Mouse (Mus musculus) lung, postnatal 14 days (tissue): ENCODE data around the gene Trnt1.

Experiments
- DNase-seq: peaks from one replicate; pipeline ENCODE4 v3.0.0; 2021

Gene Trnt1

GRCm38 (mm10) chr6:106791429-106791828, 22.5 kb downstream of the Trnt1 start:
- DNase-seq, result no peak

GRCm38 (mm10) chr6:106792486-106792885, 23.6 kb downstream of the Trnt1 start:
- no peak for DNase-seq

- no peak for DNase-seq
Measured at GRCm38 (mm10) chr6:106793088-106793487, 24.2 kb downstream of the Trnt1 start.

DNA sequence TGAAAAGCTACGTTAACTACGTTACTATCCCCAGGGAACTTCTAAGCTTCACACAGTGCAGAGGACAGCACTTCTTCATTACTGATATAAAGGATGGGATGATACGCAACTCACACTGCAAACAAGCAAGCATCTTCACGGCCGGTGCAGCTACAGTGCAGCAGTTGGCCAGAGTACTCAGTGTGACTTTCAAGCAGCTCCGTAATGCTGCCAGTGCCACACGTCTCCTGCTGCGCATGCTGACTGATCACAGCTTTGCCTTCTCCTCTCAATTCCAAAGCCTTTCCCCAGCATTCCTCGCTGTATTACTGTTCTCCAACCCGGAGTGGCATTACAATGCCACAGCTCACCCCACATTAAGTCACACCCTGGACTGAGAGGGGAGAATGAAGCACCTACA, 24.7 kb downstream of the Trnt1 start:
- DNase-seq, result no peak

- DNase-seq, result no peak
Measured at GRCm38 (mm10) chr6:106794094-106794814, 25.3 kb downstream of the Trnt1 start.

DNA sequence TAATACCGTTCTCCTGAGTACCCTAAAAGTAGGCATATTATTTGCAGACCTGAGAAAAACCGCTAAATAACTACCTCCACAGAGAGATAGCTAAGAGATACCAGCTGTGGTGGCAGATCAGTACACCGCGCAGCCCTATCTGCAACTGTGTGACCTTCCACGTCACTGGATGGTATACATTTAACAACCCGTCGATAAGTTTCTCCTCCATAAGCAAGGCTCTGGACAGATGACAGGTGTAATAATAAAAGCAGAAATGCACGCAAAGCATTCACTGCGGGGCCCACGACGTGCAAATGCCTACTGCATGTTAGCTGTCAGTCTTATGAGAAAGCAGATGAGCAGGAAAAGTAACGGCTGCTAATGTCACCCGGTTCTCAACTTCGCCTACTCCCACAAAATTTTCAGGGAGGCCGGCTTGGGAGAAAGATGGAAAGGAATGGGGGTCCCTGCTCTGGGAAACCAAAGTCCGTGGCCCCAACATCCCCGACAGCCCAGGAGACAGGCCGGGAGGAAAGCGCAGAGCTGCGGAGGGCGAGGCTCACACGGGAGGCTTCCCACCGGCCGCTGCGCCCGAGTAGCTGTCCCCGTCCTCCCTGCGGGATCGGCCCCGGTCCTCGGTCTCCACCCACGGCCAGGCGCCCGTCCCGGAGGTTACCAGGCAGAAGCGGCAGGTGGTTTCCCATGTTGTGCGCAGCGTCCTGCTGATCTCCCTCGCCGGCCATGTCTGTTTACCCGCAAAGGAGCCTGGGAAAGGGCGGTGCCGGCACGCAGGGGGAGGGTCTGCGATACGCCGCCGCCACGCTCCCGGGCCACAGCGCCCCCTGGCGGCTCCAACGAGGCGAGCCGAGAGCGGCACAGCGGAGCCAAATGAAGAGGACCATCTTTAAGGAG, 30.7 kb downstream of the Trnt1 start, which contains the start of gene Crbn:
Gene Crbn, minus strand, starts transcription at position 745 of the 894 bp plus-strand sequence.
- peak; percentile 93 for DNase-seq

- no peak for DNase-seq
Measured at GRCm38 (mm10) chr6:106800227-106800557, 31.3 kb downstream of the Trnt1 start.

GRCm38 (mm10) chr6:106804904-106805303, 36.0 kb downstream of the Trnt1 start:
- peak; percentile 12 for DNase-seq

GRCm38 (mm10) chr6:106809161-106809560, 40.2 kb downstream of the Trnt1 start:
- DNase-seq, result no peak

- DNase-seq, result no peak
Measured at GRCm38 (mm10) chr6:106810686-106811085, 41.8 kb downstream of the Trnt1 start.

DNA sequence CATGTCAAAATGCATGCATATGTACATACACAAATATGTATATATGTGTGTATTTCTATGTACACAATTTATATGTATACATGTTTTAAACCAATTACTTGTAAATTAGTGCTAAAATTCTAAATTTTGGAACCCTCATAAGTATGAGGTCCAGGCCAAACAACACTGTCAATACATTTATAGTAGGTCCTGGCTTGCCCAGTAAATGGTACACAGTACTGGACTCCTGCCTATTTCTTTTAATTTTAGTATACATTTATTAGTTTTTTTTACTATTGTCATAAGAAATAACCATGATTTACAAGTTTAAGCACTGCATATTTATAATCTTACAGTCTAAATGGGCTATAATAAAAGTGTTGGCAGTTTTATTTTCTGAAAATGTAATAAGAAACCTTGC, 50.3 kb downstream of the Trnt1 start:
- DNase-seq, result no peak

DNA sequence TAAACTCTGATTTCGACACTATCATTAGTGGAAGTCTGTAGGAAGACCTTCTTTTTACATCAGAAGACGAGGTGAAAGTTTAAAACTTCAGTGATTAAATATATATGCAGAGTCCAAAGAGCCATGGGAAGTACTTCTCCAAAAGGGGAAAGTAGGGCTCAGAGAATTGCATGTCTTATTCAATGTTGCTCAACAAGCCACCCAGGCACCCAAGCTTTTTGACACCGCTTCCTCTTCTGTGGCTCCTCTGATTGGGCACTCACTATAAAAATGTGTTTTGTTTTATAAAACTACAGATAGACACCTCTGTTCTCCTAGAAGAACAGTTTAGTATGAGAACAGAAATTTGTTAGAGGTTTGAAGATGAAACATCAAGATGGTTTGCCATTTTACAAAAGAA, 51.0 kb downstream of the Trnt1 start:
- no peak for DNase-seq

DNA sequence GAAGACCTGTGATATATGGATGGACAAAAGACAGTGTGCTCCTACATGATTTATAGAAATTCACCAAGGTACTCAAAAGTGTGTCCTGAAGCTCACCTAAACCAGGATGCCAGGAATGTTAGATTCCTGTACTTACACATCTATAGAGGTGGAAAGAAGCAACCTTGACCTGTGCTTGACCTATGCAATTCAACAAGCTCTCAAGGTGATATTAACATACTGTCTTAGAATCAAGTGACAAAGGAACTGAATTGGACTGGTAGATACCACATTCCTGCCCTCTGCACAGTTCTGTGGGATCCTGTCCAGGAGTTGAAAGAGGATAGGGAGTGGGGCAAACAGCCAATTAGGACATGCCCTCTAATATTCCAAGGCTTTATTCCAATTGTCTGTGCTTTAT, 51.6 kb downstream of the Trnt1 start:
- DNase-seq, result no peak

DNA sequence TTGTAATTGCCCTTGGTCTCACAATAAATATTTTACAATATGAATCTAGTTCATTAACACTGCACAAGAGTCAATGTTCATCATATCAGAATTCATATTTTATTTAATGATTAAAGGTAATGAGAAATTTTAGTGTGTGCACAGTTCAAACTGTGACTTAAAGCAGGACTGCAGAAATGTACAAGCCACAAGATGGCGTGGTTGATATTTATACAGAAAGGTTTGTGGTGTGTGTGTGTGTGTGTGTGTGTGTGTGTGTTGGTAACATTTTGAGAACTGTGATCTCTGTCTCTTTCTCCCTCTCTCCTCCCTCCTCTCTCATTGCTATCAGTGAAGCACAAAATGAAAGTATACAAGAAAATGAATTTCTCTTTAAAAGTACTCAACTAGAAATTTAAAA, 53.4 kb downstream of the Trnt1 start:
- no peak for DNase-seq
